Comparison of ENCODE assay signal across 26 mouse cellular contexts in genomic region chr5:74144765-74145164, GRCm38 (mm10). TPM values are rescaled to one million over a fixed set of nuclear protein-coding genes. Genes with fewer than 3 reads are reported as not detected.
DNase-seq lines count a peak whose midpoint lies in the region; ATAC-seq and TF ChIP-seq lines count a peak whose summit lies in the region.
"Had no signal": no experiment of that assay in that cellular context is flagged by ENCODE, and none has a peak within 500 bp of the region (broad histone marks: within the 10 kb centered on the region; RNA-seq: fewer than 3 reads in every experiment).

No protein-coding gene starts in this region.

- 34% methylated on average over 5 of the region's 5 CpGs for WGBS in heart, embryonic 13.5 days
- 62% methylated on average over 5 of the region's 5 CpGs for WGBS in intestine, embryonic 15.5 days
- WGBS in intestine, postnatal 0 days, result 44% methylated on average over 5 of the region's 5 CpGs

- H3K4me2 ChIP-seq in heart, embryonic 13.5 days, result no peak overlapping the region
- H3K4me2 ChIP-seq in intestine, embryonic 15.5 days (replicated peaks), result no peak overlapping the region
- H3K4me2 ChIP-seq in intestine, postnatal 0 days (replicated peaks; ENCODE audit: low read depth), result no peak overlapping the region
- H3K4me2 ChIP-seq: hindbrain, embryonic 12.5 days; limb, embryonic 13.5 days; midbrain, embryonic 13.5 days; neural tube, embryonic 13.5 days had no signal

- peaks cover 69% of the 10 kb centered on the region for H3K4me1 ChIP-seq in heart, embryonic 13.5 days
- 0 out of 2 replicates have a peak, but pooled peaks cover 3% of the 10 kb centered on the region for H3K4me1 ChIP-seq in intestine, embryonic 15.5 days (replicated peaks)
- H3K4me1 ChIP-seq in intestine, postnatal 0 days (replicated peaks; ENCODE audit: control insufficient read depth, insufficient read depth, low read length), result peaks cover 9% of the 10 kb centered on the region; the same call in 1 of the 2 replicates
- H3K4me1 ChIP-seq in embryonic fibroblast, embryonic 13.5 days (ENCODE audit: control insufficient read depth, insufficient read depth, low read length), result peaks cover 6% of the 10 kb centered on the region
- H3K4me1 ChIP-seq: hindbrain, embryonic 12.5 days; midbrain, embryonic 13.5 days; neural tube, embryonic 13.5 days had no signal

- TF ChIP-seq CTCF in intestine, postnatal 0 days (IDR thresholded peaks at IDR 0.05; ENCODE audit: low read depth), result no peak
- TF ChIP-seq CTCF in embryonic fibroblast, embryonic 13.5 days (IDR thresholded peaks at IDR 0.05; ENCODE audit: borderline replicate concordance, insufficient read depth, low read length), result no peak

- DNase-seq in heart, postnatal 4 days, result no peak
- peak; percentile 36 for DNase-seq in lung, postnatal 36 days
- no peak for DNase-seq in lung, postnatal 14 days
- no peak for DNase-seq in right cerebral cortex, adult 2 months (ENCODE audit: low spot score in 2 of 2)
- DNase-seq: adrenal gland, postnatal 14 days; B cell, adult 2 months; cerebellum, adult 11 months; cerebellum, adult 9-10 months; cerebellum, postnatal 36 days; gastrocnemius, postnatal 25 days; heart, adult 18-20 months; kidney, adult 11 months; kidney, postnatal 36 days had no signal

- no peaks in the 10 kb centered on the region for H3K36me3 ChIP-seq in heart, embryonic 13.5 days
- no peaks in the 10 kb centered on the region for H3K36me3 ChIP-seq in intestine, embryonic 15.5 days
- no peaks in the 10 kb centered on the region for H3K36me3 ChIP-seq in intestine, postnatal 0 days (ENCODE audit: control insufficient read depth, insufficient read depth)
- H3K36me3 ChIP-seq: hindbrain, embryonic 12.5 days; limb, embryonic 13.5 days; liver, embryonic 13.5 days; midbrain, embryonic 13.5 days; neural tube, embryonic 13.5 days had no signal

- H3K4me3 ChIP-seq in heart, embryonic 13.5 days, result no peak overlapping the region
- no peak overlapping the region for H3K4me3 ChIP-seq in intestine, embryonic 15.5 days (replicated peaks)
- H3K4me3 ChIP-seq in intestine, postnatal 0 days (ENCODE audit: low read depth, low read length), result no peak overlapping the region
- no peak overlapping the region for H3K4me3 ChIP-seq in embryonic fibroblast, embryonic 13.5 days (ENCODE audit: insufficient read depth, low read length)
- H3K4me3 ChIP-seq: hindbrain, embryonic 12.5 days; layer of hippocampus, adult 2 months; limb, embryonic 13.5 days; liver, embryonic 13.5 days; midbrain, embryonic 13.5 days; neural tube, embryonic 13.5 days had no signal

- H3K9me3 ChIP-seq in heart, embryonic 13.5 days, result no peaks in the 10 kb centered on the region
- H3K9me3 ChIP-seq in intestine, embryonic 15.5 days, result no peaks in the 10 kb centered on the region
- H3K9me3 ChIP-seq in intestine, postnatal 0 days (ENCODE audit: control insufficient read depth), result no peaks in the 10 kb centered on the region
- H3K9me3 ChIP-seq: hindbrain, embryonic 12.5 days; limb, embryonic 13.5 days; liver, embryonic 13.5 days; midbrain, embryonic 13.5 days; neural tube, embryonic 13.5 days had no signal

- peak overlapping the region; percentile 46 for H3K27ac ChIP-seq in heart, embryonic 13.5 days (replicated peaks)
- 0 out of 2 replicates have a peak overlapping the region, but pooled peaks have one; percentile 32 for H3K27ac ChIP-seq in intestine, embryonic 15.5 days
- no peak overlapping the region for H3K27ac ChIP-seq in intestine, postnatal 0 days (ENCODE audit: low read depth, low read length)
- H3K27ac ChIP-seq in embryonic fibroblast, embryonic 13.5 days (ENCODE audit: insufficient read depth, low read length), result 0 out of 2 replicates have a peak overlapping the region, but pooled peaks have one; percentile 0
- H3K27ac ChIP-seq: hindbrain, embryonic 12.5 days; hindbrain, postnatal 0 days; layer of hippocampus, adult 2 months; limb, embryonic 13.5 days; macrophage; midbrain, embryonic 13.5 days; neural tube, embryonic 13.5 days had no signal

- no peak for TF ChIP-seq POLR2A in embryonic fibroblast, embryonic 13.5 days (IDR thresholded peaks at IDR 0.05; ENCODE audit: low read depth, low read length)

- ATAC-seq in heart, embryonic 13.5 days (ENCODE audit: extremely low read depth, insufficient number of reproducible peaks, low FRiP score, low TSS enrichment), result no peak
- no peak for ATAC-seq in intestine, embryonic 15.5 days
- ATAC-seq in intestine, postnatal 0 days, result no peak
- ATAC-seq: forebrain, embryonic 14.5 days; hindbrain, postnatal 0 days; midbrain, embryonic 13.5 days had no signal

- H3K9ac ChIP-seq in heart, embryonic 13.5 days, result no peak overlapping the region
- no peak overlapping the region for H3K9ac ChIP-seq in intestine, embryonic 15.5 days
- H3K9ac ChIP-seq in intestine, postnatal 0 days (ENCODE audit: low read depth, low read length), result no peak overlapping the region
- H3K9ac ChIP-seq: hindbrain, embryonic 12.5 days; limb, embryonic 13.5 days; liver, embryonic 13.5 days; midbrain, embryonic 13.5 days; neural tube, embryonic 13.5 days had no signal

- H3K27me3 ChIP-seq in heart, embryonic 13.5 days (replicated peaks), result no peaks in the 10 kb centered on the region
- no peaks in the 10 kb centered on the region for H3K27me3 ChIP-seq in intestine, embryonic 15.5 days (replicated peaks)
- no peaks in the 10 kb centered on the region for H3K27me3 ChIP-seq in intestine, postnatal 0 days (replicated peaks; ENCODE audit: control insufficient read depth, insufficient read depth, low read length)
- H3K27me3 ChIP-seq: hindbrain, embryonic 12.5 days; limb, embryonic 13.5 days; liver, embryonic 13.5 days; midbrain, embryonic 13.5 days; neural tube, embryonic 13.5 days had no signal

RNA-seq across cellular contexts. Expression of gene Rasl11b, which starts 50.3 kb away (rescaled TPM):
- 79.7 and 88.1 TPM in 2 replicates for polyA plus RNA-seq in heart, embryonic 13.5 days (2015; fragmentation: Nextera tagmentation; extraction: Ambion mirVana)
- total RNA-seq in heart, postnatal 4 days (2021), result 10 to 100 TPM; 71.9 to 73.4 TPM
- polyA plus RNA-seq in intestine, embryonic 15.5 days (2015; fragmentation: Nextera tagmentation; extraction: Ambion mirVana), result 34.9 and 38.3 TPM in 2 replicates
- 15.9 and 19.4 TPM in 2 replicates for polyA plus RNA-seq in intestine, postnatal 0 days (2015; fragmentation: Nextera tagmentation; extraction: Ambion mirVana)
- 13.9 and 22.0 TPM in 2 replicates for polyA plus RNA-seq in embryonic fibroblast, embryonic 13.5 days (2011; ENCODE audit: insufficient read length, low read depth, missing spikeins)
- polyA plus RNA-seq: macrophage had no signal
